Mouse (Mus musculus) frontal cortex, adult 2 months (tissue): ENCODE data around the gene Dpep3. TPM values are rescaled to one million over a fixed set of nuclear protein-coding genes. Genes with fewer than 3 reads are reported as not detected.
A peak's percentile ranks its signal among the peaks of the same experiment; 100 is the strongest.

Experiments used
- DNase-seq, 2 experiments: peaks; one replicate each; pipeline ENCODE4 v3.0.0; 2022; ENCODE audit warnings: low spot score in 1 of 2; ENCODE audit errors: extremely low spot score in 1 of 2
- polyA plus RNA-seq: library from polyadenylated mRNA; depleted of rRNA; stranded (reverse); fragments of >200 nt; gene quantifications from 2 replicates; pipeline ENCODE4 v1.2.3, GENCODE M21; 2012

The Dpep3 gene
- polyA plus RNA-seq, 1 experiment, result not detected

DNA sequence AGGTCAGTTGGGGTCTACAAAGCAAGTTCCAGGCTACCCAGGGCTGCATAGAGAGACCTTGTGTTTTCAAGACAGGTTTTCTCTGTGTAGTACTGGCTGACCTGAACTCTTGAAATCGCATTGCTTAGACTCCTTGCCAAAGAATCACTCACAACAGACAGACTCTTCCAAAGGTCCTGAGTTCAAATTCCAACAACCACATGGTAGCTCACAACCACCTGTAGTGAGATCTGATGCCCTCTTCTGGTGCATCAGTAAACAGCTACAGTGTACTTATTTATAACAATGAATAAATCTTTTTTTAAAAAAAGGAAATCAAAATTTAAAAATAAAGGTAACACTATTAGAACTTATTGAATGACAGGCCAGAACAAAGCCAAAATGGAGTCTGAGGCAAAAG, 1.9 kb upstream of the Dpep3 start:
- no peak for DNase-seq

GRCm38 (mm10) chr8:105975363-105975762, 3.9 kb downstream of the Dpep3 start:
- DNase-seq, result no peak

GRCm38 (mm10) chr8:105971019-105971720, 8.1 kb downstream of the Dpep3 start:
- DNase-seq, result no peak

- DNase-seq, result no peak
These were observed 9.9 kb downstream of the Dpep3 start for GRCm38 (mm10) chr8:105969367-105969766.

GRCm38 (mm10) chr8:105966692-105967311, 12.4 kb downstream of the Dpep3 start:
- DNase-seq, result no peak

DNA sequence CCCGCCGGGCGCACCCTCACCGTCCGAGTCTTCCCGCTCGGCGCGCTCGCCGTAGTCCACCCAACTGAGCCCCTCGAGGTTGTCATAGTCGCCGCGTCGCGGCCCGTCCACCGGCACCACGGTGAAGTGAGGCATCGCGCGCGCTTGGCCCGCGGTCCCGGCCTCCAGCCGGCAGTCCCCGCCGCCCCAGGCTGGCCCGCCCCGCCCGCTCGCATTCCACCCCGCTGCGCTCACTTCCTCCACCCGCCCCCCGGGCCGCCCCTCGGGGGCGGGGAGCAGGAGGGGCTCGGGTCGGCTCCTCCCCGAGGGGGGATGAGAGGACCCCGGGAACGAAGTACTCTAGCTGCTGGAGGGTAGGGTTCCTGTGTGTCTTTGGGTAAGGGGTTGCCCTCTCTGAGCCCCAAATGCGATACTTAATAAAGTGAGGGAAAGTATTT, 13.3 kb downstream of the Dpep3 start, which contains the start of gene Slc12a4:
Gene Slc12a4, minus strand, starts transcription at position 193 of the 437 bp plus-strand sequence.
- DNase-seq, result no peak

DNA sequence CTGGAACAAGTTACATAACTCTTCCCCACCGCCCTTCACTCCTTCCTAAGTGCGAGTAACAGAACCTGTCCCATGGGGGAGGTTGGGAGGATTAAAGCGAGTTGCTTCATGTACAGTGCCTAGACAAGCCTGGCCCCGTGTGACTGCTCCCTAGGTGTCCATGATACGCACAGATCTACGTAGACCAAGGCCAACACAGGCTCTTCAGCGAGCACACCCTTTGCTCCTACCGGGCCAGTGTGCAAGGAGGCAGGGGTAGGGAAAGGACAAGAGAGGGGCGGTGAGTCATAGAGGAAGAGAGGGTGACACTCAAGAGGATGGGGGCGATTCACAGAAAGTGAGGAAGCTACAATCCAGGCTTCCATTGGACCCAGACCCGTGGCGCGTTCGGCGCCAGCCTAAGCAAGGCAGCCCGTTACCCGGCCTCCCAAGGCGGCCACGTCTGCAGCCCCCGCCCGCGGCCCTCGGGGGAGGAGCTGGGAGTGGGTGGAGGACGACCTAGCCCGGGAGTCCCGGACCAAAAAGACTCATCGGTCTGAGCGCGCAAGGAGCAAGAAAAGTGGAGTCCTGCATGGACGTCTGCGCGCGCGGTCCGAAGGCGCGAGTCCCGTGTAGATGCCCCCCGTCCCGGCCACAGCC, 13.8 kb downstream of the Dpep3 start:
- DNase-seq, result no peak

DNA sequence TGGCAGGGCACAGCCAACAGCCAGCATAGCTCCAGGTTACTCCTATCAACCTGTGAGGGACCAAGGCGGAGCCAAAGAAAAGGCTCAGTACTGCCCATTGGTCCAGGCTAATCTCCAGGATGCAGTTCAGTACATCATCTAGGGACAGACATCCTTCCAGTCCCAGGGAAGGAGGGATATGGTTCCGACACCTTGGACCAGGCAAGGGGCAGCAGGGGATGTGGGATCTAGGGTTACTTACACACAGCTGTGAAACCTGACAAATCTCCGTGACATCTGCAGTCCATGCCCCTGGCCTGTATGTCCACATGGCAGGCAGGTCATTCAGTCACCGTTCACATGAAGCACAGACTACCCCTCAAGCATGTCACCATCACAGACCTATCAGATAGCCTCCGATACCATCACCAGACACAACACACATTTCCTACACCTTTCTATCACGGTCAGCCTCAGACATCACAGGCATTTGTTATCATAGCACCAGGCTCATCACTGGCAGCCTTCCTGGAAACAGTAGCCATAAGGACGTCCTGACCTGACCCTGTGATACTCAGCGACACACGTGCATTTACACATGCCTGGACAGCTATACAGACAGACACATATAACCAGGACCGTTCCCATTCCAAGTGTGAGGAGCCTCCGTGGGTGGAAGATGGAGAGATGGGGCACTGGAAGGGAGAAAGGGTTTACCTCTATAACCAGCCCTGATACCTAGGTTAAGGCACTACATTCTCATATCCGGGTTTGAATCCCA, 14.5 kb downstream of the Dpep3 start:
- no peak for DNase-seq

DNA sequence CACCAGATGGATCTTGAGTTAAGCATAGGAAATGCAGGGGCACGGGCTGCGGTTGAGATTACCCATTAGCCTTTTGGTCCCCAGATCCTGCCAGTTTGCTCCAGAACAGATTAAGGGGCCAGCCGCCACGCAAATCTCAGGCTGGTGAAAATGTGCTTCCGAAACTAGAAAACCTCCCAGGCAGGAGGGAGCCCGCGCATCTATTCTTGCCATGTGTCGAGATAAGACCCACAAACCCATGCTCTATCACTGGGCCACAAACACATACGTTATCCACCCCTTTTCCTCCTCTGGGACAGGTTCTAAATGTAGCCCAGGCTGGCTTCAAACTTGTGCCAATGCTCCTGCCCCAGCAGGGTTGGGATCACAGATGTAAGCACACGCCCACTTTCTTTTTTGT, 17.7 kb downstream of the Dpep3 start:
- DNase-seq, result no peak

DNA sequence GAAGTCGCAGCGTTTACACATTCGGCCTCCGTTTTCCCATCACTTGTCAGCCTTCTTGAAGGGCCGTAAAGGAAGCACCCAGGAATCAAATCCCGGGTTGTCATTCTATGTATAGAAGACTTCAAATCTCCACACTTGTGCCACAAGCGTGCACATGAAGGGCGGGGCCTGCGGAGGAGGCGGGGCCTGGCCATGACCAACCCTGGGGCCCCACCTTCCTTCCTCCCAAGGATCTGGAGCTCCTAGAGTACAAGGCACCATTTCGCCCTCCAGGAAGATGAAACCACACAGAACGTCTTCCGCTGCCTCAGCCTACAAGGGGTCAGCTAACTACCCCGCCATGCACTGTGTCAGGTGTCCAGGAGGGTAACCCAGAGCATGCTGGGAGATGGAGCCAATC, 18.1 kb downstream of the Dpep3 start:
- no peak for DNase-seq

GRCm38 (mm10) chr8:105959350-105959749, 19.9 kb downstream of the Dpep3 start:
- no peak for DNase-seq

DNA sequence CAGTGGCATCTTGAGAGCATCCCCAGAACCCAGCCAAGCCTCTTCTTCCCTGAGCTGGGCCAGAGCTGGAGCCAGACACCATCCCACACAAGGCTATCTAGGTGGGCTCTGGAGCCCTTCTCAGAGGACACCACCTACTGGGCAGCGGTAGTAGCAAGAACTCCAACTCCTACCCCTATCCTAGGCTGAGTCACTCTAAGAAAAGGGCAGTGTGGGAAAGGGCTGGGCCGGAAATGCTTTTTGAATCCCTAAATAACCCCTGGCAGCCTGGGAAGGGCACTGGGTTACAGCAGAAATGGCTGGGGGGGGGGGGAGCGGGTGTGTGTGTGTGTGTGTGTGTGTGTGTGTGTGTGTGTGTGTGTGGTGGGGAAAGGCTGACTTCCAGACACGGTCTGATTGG, 21.4 kb downstream of the Dpep3 start:
- DNase-seq, result no peak

DNA sequence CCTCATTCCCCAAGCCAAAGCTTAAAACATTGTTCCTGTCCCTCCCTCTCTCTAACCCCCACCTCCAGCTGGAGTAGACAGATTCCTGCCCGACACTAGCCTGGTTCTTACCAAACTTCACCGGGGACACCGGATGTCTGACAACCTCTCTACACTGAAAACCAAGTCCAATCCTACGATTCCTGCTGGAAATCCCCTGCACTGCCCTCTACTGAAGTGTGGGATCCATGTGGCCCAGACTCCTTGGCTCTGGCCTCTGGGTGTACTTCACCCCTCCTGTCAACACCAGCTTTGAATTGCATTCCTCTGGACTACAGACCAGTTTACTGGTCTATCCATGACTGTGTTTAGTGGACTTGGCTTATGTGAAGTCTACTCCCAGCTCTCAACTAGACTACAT, 22.7 kb downstream of the Dpep3 start:
- no peak for DNase-seq

DNA sequence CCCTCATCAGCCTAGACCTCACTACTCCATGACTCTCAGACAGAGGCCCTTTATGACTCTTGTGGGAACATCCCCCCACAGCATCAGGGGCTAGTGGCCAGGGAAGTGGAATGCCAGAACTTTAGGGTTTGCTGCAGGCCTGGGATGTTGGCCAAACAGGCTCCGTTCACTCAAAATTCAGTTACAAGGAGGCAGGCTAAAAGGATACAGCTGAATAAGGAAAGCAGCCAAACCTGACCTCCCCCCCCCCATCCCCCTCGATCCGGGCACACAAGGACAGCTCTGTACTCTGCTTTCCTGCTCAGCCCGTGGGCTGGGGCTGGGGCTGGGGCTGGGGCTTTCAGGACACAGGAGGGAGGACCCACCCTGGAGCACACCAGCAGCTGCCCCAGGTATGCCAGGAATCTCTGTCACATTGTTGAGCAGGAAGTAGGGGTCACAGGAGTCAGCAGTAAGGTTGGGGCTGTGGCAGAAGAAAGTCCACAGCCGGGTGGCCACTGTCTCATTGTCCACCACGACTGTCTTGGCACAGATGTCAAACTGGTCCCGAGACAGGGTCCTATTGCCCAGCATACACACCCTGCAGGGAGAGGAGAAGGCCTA, 28.1 kb downstream of the Dpep3 start:
- peak in 1 of 2 experiments; percentile 48 for DNase-seq

GRCm38 (mm10) chr8:105949350-105949749, 29.9 kb downstream of the Dpep3 start:
- DNase-seq, result peak; percentile 42 to 57

DNA sequence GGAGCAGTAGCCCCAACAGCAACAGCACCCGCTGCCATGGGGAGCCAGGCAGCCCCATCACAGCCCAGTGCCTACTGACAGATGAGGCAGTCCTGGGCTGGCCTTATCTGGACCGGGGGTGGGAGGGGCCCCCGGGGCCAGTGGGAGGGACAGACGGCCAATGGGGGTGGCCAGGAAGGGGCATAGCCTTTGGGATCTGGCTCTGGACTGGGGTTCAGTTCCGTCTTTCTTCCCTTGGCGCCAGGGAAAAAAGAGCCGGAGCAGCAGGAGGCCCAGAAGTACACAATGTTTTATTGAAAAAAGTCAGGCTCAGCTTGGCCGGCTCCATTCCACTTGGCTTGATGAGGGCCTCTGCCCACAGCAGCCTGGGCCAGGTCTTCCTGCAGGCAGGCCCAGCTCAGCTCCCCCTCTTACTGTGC, 35.9 kb downstream of the Dpep3 start, which contains the start of gene Lcat:
Gene Lcat, minus strand, starts transcription at position 62 of the 419 bp plus-strand sequence.
- peak in 1 of 2 experiments; percentile 51 for DNase-seq

GRCm38 (mm10) chr8:105942542-105942941, 36.7 kb downstream of the Dpep3 start:
- DNase-seq, result no peak

GRCm38 (mm10) chr8:105942026-105942425, 37.2 kb downstream of the Dpep3 start:
- no peak for DNase-seq

DNA sequence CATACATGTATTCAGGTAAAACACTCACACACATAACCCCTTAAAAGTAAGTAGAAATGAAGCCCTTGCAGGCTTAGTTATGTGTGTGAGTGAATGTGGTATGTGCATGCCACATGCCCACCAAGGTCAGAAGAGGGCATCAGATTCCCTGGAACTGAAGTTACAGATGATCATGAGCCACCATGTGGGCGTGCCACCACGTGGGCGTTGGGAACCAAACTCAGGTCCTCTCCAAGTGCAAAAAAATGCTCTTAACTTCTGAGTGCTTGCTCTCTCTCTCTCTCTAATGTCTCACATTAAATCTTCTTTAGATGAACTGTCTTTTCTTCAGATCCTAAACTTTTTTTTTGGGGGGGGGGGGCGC, 40.9 kb downstream of the Dpep3 start, which contains the start of gene Psmb10:
Gene Psmb10, minus strand, starts transcription at position 139 of the 364 bp plus-strand sequence.
- DNase-seq, result peak in 1 of 2 experiments; percentile 60
